Mouse (Mus musculus) limb, embryonic 11.5 days (tissue): ENCODE data around the gene Gm49353. TPM values are rescaled to one million over a fixed set of nuclear protein-coding genes. Genes with fewer than 3 reads are reported as not detected.

ENCODE experiments used
- ATAC-seq: fragments of 200-750 bp; cut with Nextera tagmentation; 2 replicates; pipeline ENCODE4 v1.8.0; 2017; ENCODE audit warnings: low read depth; ENCODE audit not compliant: insufficient number of reproducible peaks, low FRiP score, low TSS enrichment
- DNase-seq: peaks from one replicate; pipeline ENCODE4 v3.0.0-alpha.2; 2015; ENCODE audit warnings: low spot score
- H3K27ac ChIP-seq: fragments of 300-500 bp; sonication (generic); replicated peaks from 2 replicates; pipeline ENCODE4 v1.5.1; 2014; ENCODE audit warnings: low read depth, mild to moderate bottlenecking, low read length
- H3K27me3 ChIP-seq: fragments of 300-500 bp; sonication (generic); 2 replicates; pipeline ENCODE4 v1.6.1; 2014; ENCODE audit warnings: mild to moderate bottlenecking, low read length, mixed read lengths; ENCODE audit not compliant: control insufficient read depth, insufficient read depth
- H3K36me3 ChIP-seq: fragments of 300-500 bp; sonication (generic); 2 replicates; pipeline ENCODE4 v1.6.1; 2014; ENCODE audit warnings: mild to moderate bottlenecking, low read length, moderate library complexity, mixed read lengths; ENCODE audit not compliant: control insufficient read depth, insufficient read depth
- H3K4me1 ChIP-seq: fragments of 300-500 bp; sonication (generic); 2 replicates; pipeline ENCODE4 v1.6.1; 2014; ENCODE audit warnings: low read length, mixed read lengths; ENCODE audit not compliant: control insufficient read depth, insufficient read depth
- H3K4me2 ChIP-seq: fragments of 300-500 bp; sonication (generic); 2 replicates; pipeline ENCODE4 v1.6.1; 2014; ENCODE audit warnings: low read depth, mild to moderate bottlenecking, moderate library complexity; ENCODE audit not compliant: severe bottlenecking
- H3K4me3 ChIP-seq: fragments of 300-500 bp; sonication (generic); 2 replicates; pipeline ENCODE4 v1.5.1; 2014; ENCODE audit warnings: low read depth, low read length
- H3K9ac ChIP-seq: fragments of 300-500 bp; sonication (generic); 2 replicates; pipeline ENCODE4 v1.6.1; 2014; ENCODE audit warnings: mild to moderate bottlenecking, low read length
- H3K9me3 ChIP-seq: fragments of 300-500 bp; sonication (generic); 2 replicates; pipeline ENCODE4 v1.6.1; 2016; ENCODE audit warnings: low read length; ENCODE audit not compliant: control insufficient read depth
- WGBS: fragments of 180-500 bp; shearing (Covaris S2); extraction: QIAGEN DNeasy Blood & Tissue Kit; methylation state at CpG from one replicate; pipeline ENCODE4 v1.1.7; 2014; 5-methylcytosine and 5-hydroxymethylcytosine counted together
- polyA plus RNA-seq: library from polyadenylated mRNA; unstranded; fragments of >200 nt; fragmentation: Nextera tagmentation; extraction: Ambion mirVana; gene quantifications from 2 replicates; pipeline ENCODE4 v1.2.1, GENCODE M21; 2014

The Gm49353 gene
- polyA plus RNA-seq: not detected in 2 replicates

DNA sequence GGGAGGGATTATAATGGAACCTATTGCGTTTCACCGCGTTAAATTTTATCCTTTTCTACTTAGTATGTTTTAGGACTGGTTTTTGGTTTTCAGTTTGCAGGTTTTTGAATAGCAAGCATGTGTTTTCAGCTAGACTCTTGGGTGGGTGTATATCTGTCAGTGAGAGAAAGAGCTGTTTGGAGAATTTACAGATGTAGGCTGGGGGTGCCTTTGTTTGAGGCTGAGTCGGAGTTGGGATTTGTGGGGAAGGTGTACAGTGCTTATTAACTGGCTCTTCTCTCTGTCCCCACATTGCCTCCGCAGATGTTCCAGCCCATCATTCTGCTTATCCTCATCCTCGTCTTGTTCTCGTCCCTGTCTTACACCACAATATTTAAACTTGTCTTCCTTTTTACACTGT is at the start of gene Gm49353:
Gene Gm49353 (plus strand): TSS at position 313 of the 400 bp plus-strand sequence.
- H3K27me3 ChIP-seq: no peaks in the 10 kb centered on the region
- no peak within 1 kb of the TSS for H3K4me2 ChIP-seq
- H3K4me3 ChIP-seq: no peak within 1 kb of the TSS
- no peaks in the 10 kb centered on the region for H3K36me3 ChIP-seq
- DNase-seq: no peak
- no peaks in the 10 kb centered on the region for H3K4me1 ChIP-seq
- no peak within 1 kb of the TSS for H3K27ac ChIP-seq
- H3K9me3 ChIP-seq: no peaks in the 10 kb centered on the region
- ATAC-seq: no peak
- 86% methylated on average over 7 of the region's 7 CpGs for WGBS
- H3K9ac ChIP-seq: no peak within 1 kb of the TSS

DNA sequence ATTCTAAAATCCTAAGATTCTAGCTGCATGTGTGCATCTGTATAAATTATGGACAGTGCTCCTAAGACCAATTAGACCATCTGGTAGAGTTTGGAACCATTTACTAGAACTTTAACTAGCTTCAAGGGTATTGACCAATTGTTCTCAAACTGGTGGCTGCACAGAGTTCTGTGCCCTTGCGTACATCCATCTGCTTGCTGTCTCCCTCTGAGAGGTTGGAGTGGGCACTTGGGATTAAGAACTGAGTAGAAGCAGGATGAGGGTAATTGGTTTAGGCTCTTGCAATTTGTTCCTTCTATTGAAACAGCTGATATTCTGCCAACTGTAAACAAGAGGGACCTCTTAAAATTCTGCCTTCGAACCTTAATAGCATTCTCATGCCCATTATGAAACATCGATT is 43.5 kb upstream of the Gm49353 start:
- WGBS: 94% methylated on average over 3 of the region's 3 CpGs
- Histone ChIP-seq H3K9me3 (no peaks in the 10 kb centered on the region), H3K27ac (no peak overlapping the region), H3K4me1 (no peaks in the 10 kb centered on the region), H3K4me2 (no peak overlapping the region), H3K36me3 (no peaks in the 10 kb centered on the region), H3K4me3 (no peak overlapping the region), H3K27me3 (no peaks in the 10 kb centered on the region), H3K9ac (no peak overlapping the region)
- ATAC-seq: no peak
- no peak for DNase-seq

GRCm38 (mm10) chr10:29161664-29162063 is 37.1 kb upstream of the Gm49353 start:
- ATAC-seq: no peak
- H3K36me3 ChIP-seq: no peaks in the 10 kb centered on the region
- H3K27ac ChIP-seq: no peak overlapping the region
- no peak overlapping the region for H3K9ac ChIP-seq
- DNase-seq: no peak
- no peak overlapping the region for H3K4me2 ChIP-seq
- H3K9me3 ChIP-seq: no peaks in the 10 kb centered on the region
- 79% methylated on average over 2 of the region's 2 CpGs for WGBS
- H3K4me3 ChIP-seq: no peak overlapping the region
- no peaks in the 10 kb centered on the region for H3K4me1 ChIP-seq
- H3K27me3 ChIP-seq: no peaks in the 10 kb centered on the region

GRCm38 (mm10) chr10:29173778-29174177 is 25.0 kb upstream of the Gm49353 start:
- no peak for DNase-seq
- Histone ChIP-seq H3K9ac (no peak overlapping the region), H3K4me2 (no peak overlapping the region), H3K9me3 (no peaks in the 10 kb centered on the region), H3K36me3 (no peaks in the 10 kb centered on the region), H3K4me3 (no peak overlapping the region), H3K4me1 (no peaks in the 10 kb centered on the region), H3K27ac (no peak overlapping the region), H3K27me3 (no peaks in the 10 kb centered on the region)
- ATAC-seq: no peak
- 90% methylated on average over 2 of the region's 2 CpGs for WGBS

DNA sequence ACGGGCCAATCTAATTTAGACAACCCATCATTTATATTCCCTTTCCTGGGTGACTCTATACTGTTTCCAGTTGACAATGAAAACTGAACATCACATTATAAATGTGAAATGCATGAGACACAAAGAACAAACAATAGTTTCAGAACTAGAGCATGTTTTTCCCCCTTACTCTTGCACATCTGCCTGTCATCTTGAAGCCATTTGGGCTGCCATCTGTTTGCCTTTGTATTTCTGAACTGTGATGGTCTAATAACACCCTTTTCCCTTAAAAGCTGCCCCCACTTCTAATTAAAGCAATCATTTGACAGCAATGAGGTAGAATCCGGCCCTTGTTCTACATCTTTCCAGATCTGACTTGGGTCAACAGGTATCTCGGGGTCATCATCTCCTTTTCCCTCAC is 23.1 kb upstream of the Gm49353 start:
- Histone ChIP-seq H3K9ac (no peak overlapping the region), H3K4me2 (no peak overlapping the region), H3K4me1 (no peaks in the 10 kb centered on the region), H3K9me3 (no peaks in the 10 kb centered on the region), H3K27ac (no peak overlapping the region), H3K36me3 (no peaks in the 10 kb centered on the region), H3K4me3 (no peak overlapping the region), H3K27me3 (no peaks in the 10 kb centered on the region)
- DNase-seq: no peak
- ATAC-seq: no peak
- WGBS: 72% methylated on average over 3 of the region's 3 CpGs

GRCm38 (mm10) chr10:29176881-29177280 is 21.9 kb upstream of the Gm49353 start:
- Histone ChIP-seq H3K27ac (no peak overlapping the region), H3K36me3 (no peaks in the 10 kb centered on the region), H3K4me3 (no peak overlapping the region), H3K4me2 (no peak overlapping the region), H3K9me3 (no peaks in the 10 kb centered on the region), H3K27me3 (no peaks in the 10 kb centered on the region), H3K4me1 (no peaks in the 10 kb centered on the region), H3K9ac (no peak overlapping the region)
- 92% methylated on average over 4 of the region's 4 CpGs for WGBS
- no peak for DNase-seq
- no peak for ATAC-seq

- Histone ChIP-seq H3K9me3 (no peaks in the 10 kb centered on the region), H3K4me1 (no peaks in the 10 kb centered on the region), H3K27me3 (no peaks in the 10 kb centered on the region), H3K4me3 (no peak overlapping the region), H3K4me2 (no peak overlapping the region), H3K36me3 (no peaks in the 10 kb centered on the region), H3K27ac (no peak overlapping the region), H3K9ac (no peak overlapping the region)
- DNase-seq: no peak
- no peak for ATAC-seq
- WGBS: 64% methylated on average over 2 of the region's 2 CpGs
Measured at GRCm38 (mm10) chr10:29178003-29178402, 20.8 kb upstream of the Gm49353 start.

DNA sequence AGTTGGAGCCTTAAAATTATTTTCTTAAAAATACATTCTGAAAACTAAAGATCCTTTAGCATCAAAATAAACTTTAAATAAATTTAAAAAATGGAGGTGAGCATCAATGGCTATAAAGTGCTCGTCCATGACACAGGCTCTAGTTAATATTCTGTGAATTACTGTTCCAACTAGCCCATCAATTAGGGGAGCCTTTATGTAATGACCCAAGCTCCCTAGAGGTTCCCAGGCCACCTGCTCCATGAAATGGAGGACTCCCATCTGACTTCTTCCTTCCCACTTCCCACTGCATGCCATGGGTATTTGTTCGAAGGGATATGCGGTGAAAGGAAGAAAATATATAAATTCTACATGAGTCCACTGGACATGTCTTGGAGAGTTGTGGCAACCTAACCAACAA is 18.5 kb upstream of the Gm49353 start:
- Histone ChIP-seq H3K4me2 (no peak overlapping the region), H3K36me3 (no peaks in the 10 kb centered on the region), H3K9me3 (no peaks in the 10 kb centered on the region), H3K4me1 (no peaks in the 10 kb centered on the region), H3K27me3 (no peaks in the 10 kb centered on the region), H3K4me3 (no peak overlapping the region), H3K9ac (no peak overlapping the region), H3K27ac (no peak overlapping the region)
- 91% methylated on average over 3 of the region's 3 CpGs for WGBS
- ATAC-seq: no peak
- DNase-seq: no peak

DNA sequence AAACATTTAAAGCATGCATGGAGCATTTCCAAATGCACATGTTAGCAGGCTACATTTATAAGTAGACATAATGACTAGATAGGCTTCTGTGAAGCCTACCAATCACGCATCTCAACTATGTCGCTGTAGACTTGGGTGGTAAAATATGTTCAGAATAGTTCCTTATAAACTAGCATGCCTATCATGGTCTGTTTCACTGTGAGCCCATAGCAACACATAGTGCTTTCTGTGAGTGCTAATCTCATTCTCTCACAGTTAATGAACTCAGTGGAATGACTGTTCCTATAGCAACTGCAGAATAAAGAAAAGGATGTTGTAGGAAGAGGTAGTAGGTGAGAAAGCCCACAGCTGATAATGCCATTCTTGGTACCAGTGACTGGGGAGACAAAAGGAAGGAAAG is 17.7 kb upstream of the Gm49353 start:
- DNase-seq (no peak), ATAC-seq (no peak)
- Histone ChIP-seq H3K9me3 (no peaks in the 10 kb centered on the region), H3K4me2 (no peak overlapping the region), H3K27ac (no peak overlapping the region), H3K9ac (no peak overlapping the region), H3K4me3 (no peak overlapping the region), H3K27me3 (no peaks in the 10 kb centered on the region), H3K4me1 (no peaks in the 10 kb centered on the region), H3K36me3 (no peaks in the 10 kb centered on the region)
- 86% methylated on average over 2 of the region's 2 CpGs for WGBS
